Mouse (Mus musculus) olfactory bulb, adult 2 months (tissue): ENCODE results near the gene Stip1.

ENCODE experiments used
- CTCF ChIP-seq: fragments of 200-500 bp; IDR thresholded peaks from 2 replicates; pipeline ENCODE4 v1.5.1; 2012; ENCODE audit warnings: low read depth, mild to moderate bottlenecking, low read length, moderate library complexity; ENCODE audit not compliant: insufficient read depth
- POLR2A ChIP-seq: fragments of 200-500 bp; IDR thresholded peaks from 2 replicates; pipeline ENCODE4 v1.6.1; 2012; ENCODE audit warnings: mild to moderate bottlenecking, low read depth, low read length, moderate library complexity; ENCODE audit not compliant: insufficient read depth

- TF ChIP-seq POLR2A (no peak), CTCF (no peak)
Observed at GRCm38 (mm10) chr19:7055173-7055572, 15.4 kb upstream of the Stip1 start.
